Mouse (Mus musculus) olfactory bulb, adult 2 months (tissue): Measurements from ENCODE around the gene Cfd. TPM values are rescaled to one million over a fixed set of nuclear protein-coding genes. Genes with fewer than 3 reads are reported as not detected.
A peak's percentile ranks its signal among the peaks of the same experiment; 100 is the strongest.

Experiments
- H3K27ac ChIP-seq: fragments of 200-500 bp; 2 replicates; pipeline ENCODE4 v1.5.1; 2012; ENCODE audit warnings: low read depth, low read length; ENCODE audit not compliant: insufficient read depth
- H3K4me1 ChIP-seq: fragments of 200-500 bp; 2 replicates; pipeline ENCODE4 v1.6.1; 2012; ENCODE audit warnings: low read length; ENCODE audit not compliant: control insufficient read depth, insufficient read depth
- H3K4me3 ChIP-seq: fragments of 200-500 bp; 2 replicates; pipeline ENCODE4 v1.5.1; 2012; ENCODE audit warnings: mild to moderate bottlenecking, low read depth, low read length, moderate library complexity; ENCODE audit not compliant: insufficient read depth
- CTCF ChIP-seq: fragments of 200-500 bp; IDR thresholded peaks from 2 replicates; pipeline ENCODE4 v1.5.1; 2012; ENCODE audit warnings: low read depth, mild to moderate bottlenecking, low read length, moderate library complexity; ENCODE audit not compliant: insufficient read depth
- POLR2A ChIP-seq: fragments of 200-500 bp; IDR thresholded peaks from 2 replicates; pipeline ENCODE4 v1.6.1; 2012; ENCODE audit warnings: mild to moderate bottlenecking, low read depth, low read length, moderate library complexity; ENCODE audit not compliant: insufficient read depth
- WGBS: fragments of 180-500 bp; shearing (Covaris S2); methylation state at CpG from one replicate; pipeline ENCODE4 v1.1.7; 2018; 5-methylcytosine and 5-hydroxymethylcytosine counted together
- polyA plus RNA-seq: library from polyadenylated mRNA; stranded (reverse); fragments of >200 nt; gene quantifications from 2 replicates; pipeline ENCODE4 v1.2.4, GENCODE M21; 2012; ENCODE audit warnings: low replicate concordance; ENCODE audit not compliant: missing spikeins, insufficient read depth, insufficient read length

Gene Cfd
- polyA plus RNA-seq, 1 experiment, result not detected

- Histone ChIP-seq H3K27ac (peak within 1 kb of the TSS; percentile 92; the same call in 1 of the 2 replicates), H3K4me3 (no peak within 1 kb of the TSS), H3K4me1 (peaks cover 42% of the 10 kb centered on the region)
- no peak for TF ChIP-seq CTCF
- no peak for TF ChIP-seq POLR2A
- 93% methylated on average over 4 of the region's 4 CpGs for WGBS
Measured at GRCm38 (mm10) chr10:79910556-79910955, 19.9 kb downstream of the Cfd start, which contains the start of gene Gm26602. Gene Gm26602 (plus strand): TSS chr10:79910856.

DNA sequence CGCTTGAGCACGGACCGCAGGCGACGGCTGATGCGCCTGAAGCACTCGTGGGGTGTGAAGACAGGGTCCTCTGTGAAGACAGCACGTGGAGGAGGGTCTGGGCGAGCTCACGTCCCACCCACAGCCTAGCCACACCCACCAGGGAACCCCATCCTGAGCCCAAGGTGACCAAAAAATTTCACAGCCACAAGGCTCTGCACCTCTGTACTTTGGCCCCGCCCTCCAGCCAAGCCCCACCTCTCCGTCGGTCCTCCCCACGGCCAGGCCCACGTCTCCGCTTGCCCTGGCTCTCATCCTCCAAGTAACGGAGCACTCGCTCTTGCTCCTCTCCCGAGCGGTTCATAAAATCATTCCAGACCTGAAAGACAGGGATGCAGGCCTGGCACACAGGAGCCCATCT is 21.8 kb downstream of the Cfd start:
- Histone ChIP-seq H3K27ac (no peak overlapping the region), H3K4me1 (peaks cover 45% of the 10 kb centered on the region)

GRCm38 (mm10) chr10:79914131-79914947 is 23.7 kb downstream of the Cfd start:
- Histone ChIP-seq H3K4me1 (peaks cover 49% of the 10 kb centered on the region), H3K4me3 (no peak overlapping the region), H3K27ac (no peak overlapping the region)
- 48% methylated on average over 11 of the region's 11 CpGs for WGBS
- no peak for TF ChIP-seq POLR2A
- no peak for TF ChIP-seq CTCF

More for the DNA sequence above, 21.8 kb downstream of the Cfd start:
- H3K4me3 ChIP-seq, result no peak overlapping the region
- 77% methylated on average over 20 of the region's 20 CpGs for WGBS
- TF ChIP-seq POLR2A (no peak), CTCF (no peak)

GRCm38 (mm10) chr10:79914948-79915596 is 24.4 kb downstream of the Cfd start:
- Histone ChIP-seq H3K27ac (no peak overlapping the region), H3K4me3 (no peak overlapping the region), H3K4me1 (peaks cover 45% of the 10 kb centered on the region)
- TF ChIP-seq POLR2A (no peak), CTCF (no peak)
- WGBS, result 35% methylated on average over 7 of the region's 7 CpGs

- H3K4me1 ChIP-seq, result peaks cover 55% of the 10 kb centered on the region
- peak overlapping the region; percentile 83 for H3K27ac ChIP-seq
- H3K4me3 ChIP-seq, result peak overlapping the region; percentile 86
- WGBS, result 4% methylated on average over 8 of the region's 8 CpGs
- TF ChIP-seq CTCF, result no peak
- no peak for TF ChIP-seq POLR2A
Measured at GRCm38 (mm10) chr10:79916081-79916480, 25.4 kb downstream of the Cfd start.

GRCm38 (mm10) chr10:79916808-79917531 is 26.3 kb downstream of the Cfd start, which contains the start of gene Kiss1r:
Gene Kiss1r (plus strand): TSS chr10:79916971.
- Histone ChIP-seq H3K4me3 (peak within 1 kb of the TSS; percentile 86), H3K4me1 (peaks cover 60% of the 10 kb centered on the region), H3K27ac (peak within 1 kb of the TSS; percentile 83)
- TF ChIP-seq POLR2A (peak; percentile 94), CTCF (no peak)
- WGBS, result 2% methylated on average over 42 of the region's 42 CpGs

DNA sequence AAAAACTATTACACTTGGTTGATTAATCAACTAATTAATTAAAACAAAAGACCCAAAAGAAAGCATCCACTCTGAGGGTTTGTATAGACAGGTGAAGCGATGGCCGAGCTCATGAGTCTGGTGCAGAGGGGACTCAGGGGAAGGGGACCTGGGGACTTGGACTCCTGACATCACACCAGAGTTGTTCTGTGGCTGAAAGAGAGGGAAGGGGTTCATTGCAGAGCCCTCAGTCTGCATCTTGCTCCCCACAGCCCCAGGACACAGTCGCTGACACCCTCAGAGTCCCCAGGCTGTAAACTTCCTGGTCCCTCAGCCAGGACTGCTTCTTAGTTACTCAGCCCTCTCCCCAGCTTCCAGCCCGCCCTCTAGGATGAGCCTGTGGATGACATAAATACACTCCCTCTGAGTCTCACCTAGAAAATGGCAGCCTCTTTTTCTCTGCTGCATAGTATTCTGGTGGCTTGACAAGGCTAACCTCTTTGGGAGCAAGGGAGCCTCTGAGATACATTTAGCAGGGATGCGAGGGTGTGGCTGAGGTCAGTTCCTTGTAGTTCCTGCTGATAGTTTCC is 27.0 kb downstream of the Cfd start:
- H3K4me3 ChIP-seq, result no peak overlapping the region
- TF ChIP-seq CTCF, result no peak
- no peak for TF ChIP-seq POLR2A
- H3K4me1 ChIP-seq, result peaks cover 54% of the 10 kb centered on the region
- 61% methylated on average over 5 of the region's 5 CpGs for WGBS
- H3K27ac ChIP-seq, result no peak overlapping the region

GRCm38 (mm10) chr10:79918231-79919078 is 27.8 kb downstream of the Cfd start:
- Histone ChIP-seq H3K4me1 (peaks cover 53% of the 10 kb centered on the region), H3K4me3 (peak overlapping the region; percentile 1), H3K27ac (no peak overlapping the region)
- TF ChIP-seq CTCF, result no peak
- TF ChIP-seq POLR2A, result no peak
- 23% methylated on average over 35 of the region's 35 CpGs for WGBS
